Mouse (Mus musculus): ENCODE measurements around the gene Gtf2ird1. TPM values are rescaled to one million over a fixed set of nuclear protein-coding genes. Genes with fewer than 3 reads are reported as not detected.
"Not testable (repeated sequence)": the region's sequence is repeated elsewhere in the genome, so short reads cannot be mapped to it uniquely, and the experiment has no call there.

Gene Gtf2ird1
- total RNA-seq, 1 experiment from 2014 or later: 52.0 TPM

DNA sequence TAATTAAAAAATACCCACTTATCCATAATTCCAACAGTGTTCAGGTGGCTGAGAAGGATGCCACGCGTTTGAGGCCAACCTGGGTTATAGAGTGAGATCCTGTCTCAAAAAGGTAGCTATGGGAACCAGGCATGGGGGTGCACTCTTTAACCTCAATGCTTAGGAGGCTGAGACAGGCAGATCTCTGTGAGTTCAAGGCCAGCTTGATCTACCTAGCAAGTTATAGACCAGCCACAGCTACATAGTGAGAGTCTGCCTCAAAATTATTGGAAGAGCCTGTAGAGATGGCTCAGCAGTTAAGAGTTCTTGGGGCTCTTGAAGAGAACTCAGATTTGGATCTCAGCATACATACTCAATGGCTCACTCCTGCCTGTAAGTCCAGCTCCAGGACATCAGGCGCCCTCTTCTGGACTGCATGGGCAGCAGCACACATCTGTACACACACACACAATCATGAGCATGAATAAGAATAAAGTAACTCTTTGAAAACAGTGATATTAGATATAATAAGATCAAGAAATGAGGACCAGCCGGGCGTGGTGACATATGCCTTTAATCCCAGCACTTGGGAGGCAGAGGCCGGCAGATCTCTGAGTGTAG is 18.6 kb upstream of the Gtf2ird1 start:
- no peak for DNase-seq

DNA sequence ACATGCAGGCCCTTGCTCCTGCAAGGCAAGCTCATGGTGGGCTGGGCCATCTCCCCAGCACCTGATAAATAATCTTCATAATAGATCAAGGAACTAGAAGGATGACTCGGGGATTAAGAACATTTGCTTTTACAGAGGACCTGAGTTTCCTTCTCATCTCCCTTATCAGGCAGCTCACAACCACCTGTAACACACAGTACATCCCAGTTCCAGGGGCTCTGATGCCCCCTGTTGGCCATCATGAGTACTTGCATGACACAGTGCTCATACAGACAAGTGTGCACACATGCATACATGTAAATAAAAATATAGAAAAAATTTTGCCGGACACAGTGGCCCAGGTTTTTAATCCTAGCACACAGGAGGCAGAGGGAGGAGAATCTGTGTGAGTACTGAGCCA is 17.4 kb upstream of the Gtf2ird1 start:
- no peak for DNase-seq

DNA sequence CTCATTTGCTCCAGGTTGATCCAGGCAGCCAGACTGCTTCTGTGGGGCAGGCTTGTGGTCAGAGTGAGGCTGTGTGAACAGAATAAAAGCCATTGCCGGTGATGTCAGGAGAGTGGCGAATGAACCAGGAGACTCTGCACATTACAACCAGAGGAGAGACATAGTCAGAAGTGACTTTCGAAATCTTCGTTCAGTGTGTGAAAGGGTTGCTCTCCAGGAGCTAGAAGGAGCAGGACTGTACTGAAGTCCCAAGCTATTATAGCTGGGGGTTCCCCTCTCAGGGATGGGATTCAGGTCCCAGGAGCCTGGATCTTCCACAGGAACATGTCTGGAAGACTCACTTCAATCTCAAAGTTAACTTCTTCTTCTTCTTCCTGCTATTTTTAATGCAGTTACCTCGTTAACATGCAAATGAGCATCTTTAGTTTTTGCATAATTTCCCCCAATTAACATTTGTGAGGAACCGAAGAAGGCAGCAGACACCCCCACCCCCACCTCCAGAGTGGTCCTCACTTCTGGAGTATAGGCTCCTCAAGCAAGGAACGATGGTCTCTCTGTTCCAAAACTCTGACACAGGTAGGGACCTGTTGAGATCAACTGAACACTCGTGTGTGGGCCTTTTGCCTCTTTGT is 14.1 kb upstream of the Gtf2ird1 start:
- DNase-seq: no peak

GRCm38 (mm10) chr5:134469559-134470150 is 13.1 kb upstream of the Gtf2ird1 start:
- DNase-seq: no peak

GRCm38 (mm10) chr5:134468158-134468765 is 11.7 kb upstream of the Gtf2ird1 start:
- DNase-seq: no peak

DNA sequence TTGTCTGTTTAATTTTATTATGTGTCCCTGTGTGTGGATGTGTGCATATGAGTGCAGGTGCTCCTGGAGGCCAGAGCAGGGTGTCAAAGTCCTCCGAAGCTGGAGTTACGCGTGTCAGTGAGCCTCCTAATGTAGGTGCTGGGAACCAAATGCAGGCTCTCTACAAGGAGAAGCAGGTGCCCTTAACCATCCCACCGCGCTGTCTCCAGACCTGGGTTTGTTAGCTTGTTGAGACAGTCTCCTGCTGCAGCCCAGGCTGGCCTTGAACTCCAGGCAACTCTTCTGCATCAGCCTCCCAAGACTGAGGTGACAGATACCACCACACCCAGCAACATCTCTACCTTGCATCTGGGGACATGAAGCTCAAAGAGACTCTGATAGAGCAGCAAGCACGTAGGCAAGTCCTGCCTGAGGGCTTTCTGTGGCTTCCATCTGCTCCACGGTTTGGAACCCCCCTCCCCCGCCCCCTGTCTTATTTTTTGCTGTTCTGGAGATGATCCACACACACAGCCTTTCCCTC is 10.6 kb upstream of the Gtf2ird1 start:
- DNase-seq: no peak

DNA sequence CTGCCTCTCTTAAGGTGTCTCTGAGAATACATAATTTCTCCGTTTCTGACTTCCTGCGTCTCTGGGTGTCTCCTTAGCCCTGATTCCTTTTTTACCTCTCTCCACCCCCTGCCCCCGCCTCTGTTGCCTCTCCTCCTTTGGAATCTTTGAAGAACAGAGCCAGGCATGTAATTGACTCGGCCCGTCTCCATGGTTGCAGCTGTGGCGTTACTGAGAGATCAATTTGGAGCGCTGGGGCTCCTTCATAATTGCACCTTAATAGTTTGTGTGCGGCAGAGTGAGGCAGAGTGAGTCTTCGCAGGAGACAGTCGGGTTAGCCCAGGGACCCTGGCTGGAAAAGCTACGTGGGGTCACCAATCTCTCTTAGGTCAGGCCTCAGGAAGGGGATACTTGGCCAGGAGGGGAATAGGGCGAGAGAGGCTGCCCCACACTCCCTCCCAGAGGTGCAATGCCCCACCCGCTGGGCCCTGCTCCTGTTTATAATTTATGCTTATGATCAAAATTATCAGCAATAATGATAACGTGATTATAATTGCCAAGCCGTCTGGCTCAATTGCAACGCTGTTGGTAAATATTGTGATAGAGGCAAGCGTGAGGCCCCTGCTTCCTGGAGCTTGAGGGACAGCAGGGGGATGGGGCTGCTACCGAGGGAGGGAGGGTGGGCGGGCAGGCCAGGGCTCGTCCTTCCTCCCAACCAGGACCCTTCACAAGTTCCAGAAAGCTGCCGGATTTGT is 9.9 kb upstream of the Gtf2ird1 start:
- no peak for DNase-seq

DNA sequence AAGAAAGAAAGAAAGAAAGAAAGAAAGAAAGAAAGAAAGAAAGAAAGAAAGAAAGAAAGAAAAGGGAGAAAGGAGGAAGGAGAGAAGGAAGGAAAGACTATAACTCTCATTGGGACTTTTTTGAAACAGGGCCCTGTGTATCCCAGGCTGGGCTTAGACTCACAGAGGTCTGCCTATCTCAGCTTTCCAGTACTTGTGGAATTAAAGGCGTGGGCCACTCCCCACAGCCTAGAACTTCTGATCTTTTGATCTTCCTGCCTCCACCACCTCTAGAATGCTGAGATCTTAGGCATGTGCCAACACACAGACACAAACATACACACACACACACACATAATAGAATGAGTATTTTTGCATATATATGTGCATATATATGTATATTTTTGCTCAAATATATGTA is 8.7 kb upstream of the Gtf2ird1 start:
- no peak for DNase-seq

- DNase-seq: no peak
Observed at GRCm38 (mm10) chr5:134464225-134464624, 7.7 kb upstream of the Gtf2ird1 start.

DNA sequence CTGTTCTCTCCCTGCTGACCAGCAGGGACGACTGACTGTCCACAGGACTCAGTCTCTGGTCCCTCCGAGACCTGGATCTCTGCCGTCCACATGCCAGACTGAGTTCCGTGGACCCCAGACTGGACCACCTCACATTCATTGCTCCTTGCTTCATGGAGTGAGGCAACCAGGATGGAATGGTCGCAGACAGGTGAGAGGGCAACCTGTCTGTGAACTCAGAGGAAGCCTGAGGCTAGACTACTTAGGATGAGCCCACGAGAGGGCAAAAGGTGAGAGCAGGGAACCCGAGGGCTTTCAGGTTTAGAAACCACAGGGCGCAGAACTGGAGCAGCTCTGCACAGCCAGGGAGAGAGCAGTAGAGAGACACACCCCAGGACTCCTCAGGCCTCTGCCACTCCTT is 6.2 kb upstream of the Gtf2ird1 start:
- no peak for DNase-seq

DNA sequence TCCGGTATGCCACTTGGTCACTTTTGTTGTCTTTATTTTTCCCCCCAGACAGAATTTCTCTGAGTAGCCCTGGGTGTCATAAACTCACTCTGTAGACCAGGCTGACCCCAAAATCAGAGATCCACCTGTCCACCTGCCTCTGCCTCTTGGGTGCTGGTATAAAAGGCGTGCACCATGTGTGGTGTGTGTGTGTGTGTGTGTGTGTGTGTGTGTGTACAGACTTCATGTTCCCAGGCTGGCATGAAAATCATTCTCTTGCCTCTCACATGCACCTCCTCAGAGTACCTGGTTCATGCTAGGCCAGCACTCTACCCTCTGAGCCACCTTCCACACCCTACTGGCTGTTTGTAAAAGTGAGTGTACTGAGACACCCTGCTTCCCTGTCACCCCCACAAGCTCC is 5.8 kb upstream of the Gtf2ird1 start:
- no peak for DNase-seq

- no peak for DNase-seq
Observed at GRCm38 (mm10) chr5:134460546-134460945, 4.0 kb upstream of the Gtf2ird1 start.

DNA sequence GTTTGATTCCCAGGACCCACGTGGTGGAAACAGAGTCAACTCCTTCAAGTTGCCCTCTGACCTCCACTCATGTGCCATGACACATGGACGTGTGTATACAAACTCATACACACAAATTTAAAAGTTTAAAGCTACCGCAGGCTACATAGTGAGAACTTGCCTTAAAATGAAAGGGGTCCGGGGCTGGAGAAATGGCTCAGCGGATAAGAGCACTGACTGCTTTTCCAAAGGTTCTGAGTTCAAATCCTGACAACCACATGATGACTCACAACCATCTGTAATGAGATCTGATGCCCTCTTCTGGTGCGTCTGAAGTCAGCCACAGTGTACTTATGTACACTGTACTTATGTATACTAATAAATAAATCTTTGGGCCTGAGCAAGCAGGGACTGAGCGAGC is 2.6 kb upstream of the Gtf2ird1 start:
- DNase-seq: no peak

- DNase-seq: no peak
Observed at GRCm38 (mm10) chr5:134458416-134458815, 1.9 kb upstream of the Gtf2ird1 start.

DNA sequence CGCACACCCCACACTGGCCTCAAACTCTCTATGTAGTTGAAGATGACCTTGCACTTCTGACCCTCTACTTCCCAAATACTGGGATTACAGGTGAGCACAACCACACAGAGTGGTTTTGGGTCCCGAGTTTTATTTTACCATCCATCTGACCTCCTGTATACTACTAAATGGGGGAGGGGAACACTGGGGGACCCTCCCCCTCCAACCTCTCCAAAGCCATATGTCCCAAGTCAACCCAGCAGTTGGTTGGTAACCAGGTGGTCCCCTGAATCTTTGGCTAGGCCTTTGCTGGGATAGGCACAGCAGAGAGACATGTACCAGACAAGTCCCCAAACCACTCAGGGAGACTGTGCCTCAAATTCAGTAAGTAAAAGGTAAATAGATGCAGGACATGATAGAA is 855 bp upstream of the Gtf2ird1 start:
- no peak for DNase-seq

- peak; percentile 54 for DNase-seq
Observed at GRCm38 (mm10) chr5:134455914-134456423, 547 bp downstream of the Gtf2ird1 start.

GRCm38 (mm10) chr5:134455186-134455895 is 1.2 kb downstream of the Gtf2ird1 start:
- DNase-seq: peak; percentile 38

GRCm38 (mm10) chr5:134454421-134454820 is 2.1 kb downstream of the Gtf2ird1 start:
- DNase-seq: peak; percentile 25

GRCm38 (mm10) chr5:134453577-134453976 is 2.9 kb downstream of the Gtf2ird1 start:
- DNase-seq: peak; percentile 28

GRCm38 (mm10) chr5:134446755-134447154 is 9.8 kb downstream of the Gtf2ird1 start:
- DNase-seq: not testable (repeated sequence)

- no peak for DNase-seq
Observed at GRCm38 (mm10) chr5:134445895-134446294, 10.6 kb downstream of the Gtf2ird1 start.

Measured in adrenal gland, postnatal 25 days (tissue).